Comparison of ENCODE assay signal across 8 mouse cellular contexts in genomic region chr7:80246148-80246721, GRCm38 (mm10). TPM values are rescaled to one million over a fixed set of nuclear protein-coding genes. Genes with fewer than 3 reads are reported as not detected.
DNase-seq lines count a peak whose midpoint lies in the region; ATAC-seq and TF ChIP-seq lines count a peak whose summit lies in the region.

Gene Ttll13 (plus strand): TSS chr7:80246376.

- H3K9ac ChIP-seq in lung, postnatal 0 days (replicated peaks; ENCODE audit: low read depth) = 0 out of 2 replicates have a peak within 1 kb of the TSS, but pooled peaks have one; percentile 50

- H3K9me3 ChIP-seq in hindbrain, embryonic 10.5 days = no peaks in the 10 kb centered on the region
- H3K9me3 ChIP-seq in lung, postnatal 0 days (ENCODE audit: low read length) = no peaks in the 10 kb centered on the region

- under 1% methylated on average over 48 of the region's 48 CpGs for WGBS in hindbrain, embryonic 10.5 days
- WGBS in lung, postnatal 0 days = under 1% methylated on average over 46 of the region's 48 CpGs

- peak; percentile 64 for TF ChIP-seq CTCF in lung, postnatal 0 days (IDR thresholded peaks at IDR 0.05)

- H3K4me3 ChIP-seq in hindbrain, embryonic 10.5 days = peak within 1 kb of the TSS; percentile 61
- peak within 1 kb of the TSS; percentile 55 for H3K4me3 ChIP-seq in lung, postnatal 0 days (ENCODE audit: low read depth, low read length)

- peak; percentile 92 for DNase-seq in MEL-GATA-1-ER (ENCODE audit: extremely low read depth, low read depth)
- DNase-seq in cerebellum, adult 8-10 months = peak; percentile 94
- DNase-seq in forelimb bud, embryonic 11.5 days (ENCODE audit: low read depth, low spot score) = peak; percentile 98
- peak; percentile 98 for DNase-seq in hindbrain, embryonic 10.5 days (ENCODE audit: low spot score)
- DNase-seq in layer of hippocampus, adult 9-11 months = peak; percentile 98
- DNase-seq in lung, postnatal 0 days (ENCODE audit: low spot score) = peak; percentile 99
- DNase-seq in ovary, postnatal 14 days (ENCODE audit: low spot score) = peak; percentile 93
- DNase-seq in thymus, postnatal 14 days = peak; percentile 98

- TF ChIP-seq EP300 in lung, postnatal 0 days (IDR thresholded peaks at IDR 0.05) = peak; percentile 62

- no peaks in the 10 kb centered on the region for H3K27me3 ChIP-seq in hindbrain, embryonic 10.5 days (ENCODE audit: insufficient read depth, poor library complexity, severe bottlenecking)
- no peaks in the 10 kb centered on the region for H3K27me3 ChIP-seq in lung, postnatal 0 days (replicated peaks; ENCODE audit: insufficient read depth, low read length)

- peak within 1 kb of the TSS; percentile 65 for H3K4me2 ChIP-seq in lung, postnatal 0 days (replicated peaks; ENCODE audit: low read depth, low read length)

- H3K27ac ChIP-seq in hindbrain, embryonic 10.5 days = peak within 1 kb of the TSS; percentile 89
- H3K27ac ChIP-seq in lung, postnatal 0 days (ENCODE audit: low read length) = peak within 1 kb of the TSS; percentile 84

- H3K36me3 ChIP-seq in hindbrain, embryonic 10.5 days = peaks cover 6% of the 10 kb centered on the region
- H3K36me3 ChIP-seq in lung, postnatal 0 days (ENCODE audit: insufficient read depth, low read length) = 0 out of 2 replicates have a peak, but pooled peaks cover 3% of the 10 kb centered on the region

- H3K4me1 ChIP-seq in hindbrain, embryonic 10.5 days (replicated peaks) = no peaks in the 10 kb centered on the region; the same call in 1 of the 2 replicates
- no peaks in the 10 kb centered on the region for H3K4me1 ChIP-seq in lung, postnatal 0 days (ENCODE audit: insufficient read depth, low read depth, low read length)

- peak; percentile 99 for ATAC-seq in lung, postnatal 0 days

RNA-seq across cellular contexts. Expression of gene Ttll13, which starts in this region (rescaled TPM):
- 0.70 and 0.98 TPM in 2 replicates for polyA plus RNA-seq in hindbrain, embryonic 10.5 days (2016; fragmentation: Nextera tagmentation; extraction: Ambion mirVana)
- 1.9 and 2.1 TPM in 2 replicates for polyA plus RNA-seq in lung, postnatal 0 days (2015; fragmentation: Nextera tagmentation; extraction: Ambion mirVana)

Comparison
In these comparisons a context has a peak if more than half of its experiments do, and no peak if none do; other contexts are left out.
1. Peak in every context shown above with its lines: DNase-seq, ATAC-seq, H3K4me3 ChIP-seq and H3K27ac ChIP-seq.
2. Peak in DNase-seq, H3K4me3 ChIP-seq and H3K27ac ChIP-seq in hindbrain, embryonic 10.5 days; RNA of the gene not detected or under 1 TPM.